Mouse (Mus musculus): ENCODE results near the gene Fnip1. TPM values are rescaled to one million over a fixed set of nuclear protein-coding genes. Genes with fewer than 3 reads are reported as not detected.
A peak's percentile ranks its signal among the peaks of the same experiment; 100 is the strongest.
"Not testable (repeated sequence)": the region's sequence is repeated elsewhere in the genome, so short reads cannot be mapped to it uniquely, and the experiment has no call there.

Gene Fnip1
- polyA plus RNA-seq (2014; fragmentation: Nextera tagmentation; extraction: Ambion mirVana), result 13.0 and 15.3 TPM in 2 replicates

DNA sequence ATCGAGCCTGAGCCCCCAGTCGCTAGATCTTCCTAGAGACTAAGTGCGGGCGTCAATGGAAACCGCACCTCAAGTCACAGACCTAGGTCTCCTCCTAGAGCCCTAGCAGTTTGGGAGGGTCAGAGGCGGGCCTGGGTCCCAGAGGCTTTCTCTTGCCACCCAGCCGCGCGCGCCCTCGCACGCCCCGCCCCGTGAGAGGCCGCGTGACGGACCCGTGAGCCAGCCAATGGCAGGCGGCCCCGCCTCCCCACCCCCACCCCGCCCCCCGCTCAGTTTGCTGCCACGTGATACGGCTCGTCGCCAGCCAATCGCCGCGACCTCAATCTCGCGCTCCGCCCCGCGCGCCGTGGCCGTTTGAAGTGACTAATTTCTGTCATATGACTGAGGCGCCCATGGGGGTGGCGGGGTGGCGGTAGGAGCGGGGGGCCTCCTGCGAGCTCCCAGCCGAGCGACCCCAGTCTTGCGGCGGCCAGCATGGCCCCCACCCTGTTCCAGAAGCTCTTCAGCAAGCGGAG, at the start of gene Fnip1:
Gene Fnip1 (plus strand): TSS at position 377 of the 515 bp plus-strand sequence.
- Histone ChIP-seq H3K4me2 (peak within 1 kb of the TSS; percentile 57), H3K9me3 (ENCODE audit: control insufficient read depth, low read length) (no peaks in the 10 kb centered on the region), H3K9ac (ENCODE audit: low read length) (peak within 1 kb of the TSS; percentile 75), H3K4me1 (ENCODE audit: control insufficient read depth, insufficient read depth, low read length) (peaks cover 7% of the 10 kb centered on the region), H3K36me3 (ENCODE audit: control insufficient read depth, insufficient read depth, low read length) (no peaks in the 10 kb centered on the region), H3K27me3 (ENCODE audit: control insufficient read depth, insufficient read depth, low read length) (no peaks in the 10 kb centered on the region), H3K27ac (ENCODE audit: low read depth, low read length) (peak within 1 kb of the TSS; percentile 37; the same call in 1 of the 2 replicates), H3K4me3 (ENCODE audit: low read depth, low read length) (peak within 1 kb of the TSS; percentile 77)
- DNase-seq (ENCODE audit: low spot score, missing footprints), result peak; percentile 98
- ATAC-seq (ENCODE audit: low FRiP score), result peak; percentile 97
- under 1% methylated on average over 40 of the region's 47 CpGs for WGBS

DNA sequence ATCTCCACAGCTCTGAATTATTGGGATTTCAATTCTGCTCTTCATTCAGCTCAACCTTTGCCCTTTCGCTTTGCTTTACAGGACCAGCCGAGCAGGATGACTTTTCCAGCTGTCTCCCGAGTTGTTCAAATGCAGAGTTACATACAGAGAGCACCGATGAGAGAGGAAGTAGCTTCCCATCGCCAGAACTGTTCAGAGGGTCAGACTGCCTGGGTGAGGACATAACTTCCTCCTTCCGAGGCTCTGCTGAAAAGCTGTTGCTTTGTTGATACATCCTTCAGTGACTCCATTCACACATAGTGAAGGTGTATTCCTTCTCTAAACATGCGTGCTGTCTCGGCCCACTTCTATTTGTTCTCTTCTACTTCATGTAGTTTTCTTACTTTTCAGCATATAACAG, 47.6 kb upstream of the Fnip1 start:
- Histone ChIP-seq H3K36me3 (ENCODE audit: control insufficient read depth, insufficient read depth, low read length) (no peaks in the 10 kb centered on the region), H3K4me2 (no peak overlapping the region), H3K9me3 (ENCODE audit: control insufficient read depth, low read length) (no peaks in the 10 kb centered on the region), H3K27ac (ENCODE audit: low read depth, low read length) (no peak overlapping the region), H3K4me3 (ENCODE audit: low read depth, low read length) (no peak overlapping the region), H3K27me3 (ENCODE audit: control insufficient read depth, insufficient read depth, low read length) (no peaks in the 10 kb centered on the region), H3K4me1 (ENCODE audit: control insufficient read depth, insufficient read depth, low read length) (no peaks in the 10 kb centered on the region), H3K9ac (ENCODE audit: low read length) (no peak overlapping the region)
- no peak for ATAC-seq (ENCODE audit: low FRiP score)
- DNase-seq (ENCODE audit: low spot score, missing footprints), result no peak
- WGBS, result 79% methylated on average over 8 of the region's 8 CpGs

DNA sequence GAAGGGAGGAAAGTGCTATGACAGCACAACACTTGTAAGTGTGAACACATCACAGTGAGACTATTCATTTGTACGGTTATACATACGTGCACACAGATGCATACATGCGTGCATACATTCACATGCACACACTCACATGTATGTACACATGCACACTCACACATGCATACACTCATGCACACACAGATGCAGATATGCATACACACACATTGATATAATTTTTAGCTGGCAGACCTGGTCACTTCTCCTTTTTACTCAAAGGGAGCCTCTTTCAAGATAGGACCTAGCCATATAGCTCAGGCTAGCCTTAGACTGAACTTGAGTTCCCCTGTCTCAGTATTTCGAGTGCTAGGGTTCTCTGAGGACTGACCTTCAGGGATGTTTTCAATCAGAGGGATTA, 46.7 kb upstream of the Fnip1 start:
- no peaks in the 10 kb centered on the region for H3K4me1 ChIP-seq (ENCODE audit: control insufficient read depth, insufficient read depth, low read length)

DNA sequence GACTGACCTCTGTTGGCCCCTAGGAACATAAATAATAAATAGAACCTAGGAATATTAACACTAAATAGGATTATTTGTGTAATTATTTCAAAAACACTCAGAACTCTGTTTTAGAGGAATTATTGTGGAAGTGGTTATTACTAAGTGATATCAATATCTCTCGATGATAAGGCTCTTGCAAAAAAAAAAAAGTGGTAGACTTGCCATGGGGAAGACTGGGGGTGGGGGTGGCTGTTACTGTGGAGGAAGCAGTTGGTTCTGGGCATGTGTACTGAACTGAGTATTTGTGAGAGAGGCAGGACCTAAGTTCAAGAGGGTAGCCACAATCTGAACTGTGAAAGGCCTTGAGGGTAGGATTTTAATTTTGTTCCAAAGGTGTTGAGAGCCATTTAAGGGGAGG, 41.3 kb upstream of the Fnip1 start:
- Histone ChIP-seq H3K27me3 (ENCODE audit: control insufficient read depth, insufficient read depth, low read length) (no peaks in the 10 kb centered on the region), H3K36me3 (ENCODE audit: control insufficient read depth, insufficient read depth, low read length) (no peaks in the 10 kb centered on the region), H3K9ac (ENCODE audit: low read length) (no peak overlapping the region), H3K9me3 (ENCODE audit: control insufficient read depth, low read length) (no peaks in the 10 kb centered on the region), H3K4me1 (ENCODE audit: control insufficient read depth, insufficient read depth, low read length) (no peaks in the 10 kb centered on the region), H3K4me2 (no peak overlapping the region), H3K4me3 (ENCODE audit: low read depth, low read length) (no peak overlapping the region), H3K27ac (ENCODE audit: low read depth, low read length) (no peak overlapping the region)
- 81% methylated on average over 1 of the region's 1 CpGs for WGBS
- ATAC-seq (ENCODE audit: low FRiP score), result no peak
- no peak for DNase-seq (ENCODE audit: low spot score, missing footprints)

More for the DNA sequence above, 46.7 kb upstream of the Fnip1 start:
- no peaks in the 10 kb centered on the region for H3K27me3 ChIP-seq (ENCODE audit: control insufficient read depth, insufficient read depth, low read length)
- H3K36me3 ChIP-seq (ENCODE audit: control insufficient read depth, insufficient read depth, low read length), result no peaks in the 10 kb centered on the region
- DNase-seq (ENCODE audit: low spot score, missing footprints), result no peak
- H3K9ac ChIP-seq (ENCODE audit: low read length), result no peak overlapping the region
- ATAC-seq (ENCODE audit: low FRiP score), result no peak
- H3K9me3 ChIP-seq (ENCODE audit: control insufficient read depth, low read length), result no peaks in the 10 kb centered on the region
- no peak overlapping the region for H3K4me3 ChIP-seq (ENCODE audit: low read depth, low read length)
- H3K4me2 ChIP-seq, result no peak overlapping the region
- 87% methylated on average over 4 of the region's 4 CpGs for WGBS
- H3K27ac ChIP-seq (ENCODE audit: low read depth, low read length), result no peak overlapping the region

DNA sequence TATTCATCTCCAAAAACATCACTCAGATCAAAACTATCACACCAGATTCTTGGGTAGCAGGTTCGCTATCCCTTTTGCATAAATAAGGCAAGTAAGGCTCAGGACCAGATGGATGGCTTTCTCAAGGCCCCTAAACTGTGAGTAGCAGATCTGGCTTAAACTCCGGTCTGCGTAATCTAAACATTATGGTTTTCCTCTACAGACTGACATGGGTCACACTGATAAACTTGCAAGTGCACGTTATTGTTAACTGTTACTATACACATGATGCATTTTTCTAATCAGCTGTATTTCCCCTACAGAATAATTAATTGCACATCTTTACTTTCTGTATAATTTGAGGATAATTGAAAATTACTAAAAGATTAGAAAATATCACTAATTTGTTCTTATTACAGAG, 39.9 kb upstream of the Fnip1 start:
- H3K4me2 ChIP-seq, result no peak overlapping the region
- H3K4me3 ChIP-seq (ENCODE audit: low read depth, low read length), result no peak overlapping the region
- DNase-seq (ENCODE audit: low spot score, missing footprints) (no peak), ATAC-seq (ENCODE audit: low FRiP score) (no peak)
- H3K9ac ChIP-seq (ENCODE audit: low read length), result no peak overlapping the region
- WGBS, result 87% methylated on average over 4 of the region's 4 CpGs
- H3K27me3 ChIP-seq (ENCODE audit: control insufficient read depth, insufficient read depth, low read length), result no peaks in the 10 kb centered on the region
- no peaks in the 10 kb centered on the region for H3K36me3 ChIP-seq (ENCODE audit: control insufficient read depth, insufficient read depth, low read length)
- H3K4me1 ChIP-seq (ENCODE audit: control insufficient read depth, insufficient read depth, low read length), result no peaks in the 10 kb centered on the region
- H3K27ac ChIP-seq (ENCODE audit: low read depth, low read length), result no peak overlapping the region
- no peaks in the 10 kb centered on the region for H3K9me3 ChIP-seq (ENCODE audit: control insufficient read depth, low read length)

DNA sequence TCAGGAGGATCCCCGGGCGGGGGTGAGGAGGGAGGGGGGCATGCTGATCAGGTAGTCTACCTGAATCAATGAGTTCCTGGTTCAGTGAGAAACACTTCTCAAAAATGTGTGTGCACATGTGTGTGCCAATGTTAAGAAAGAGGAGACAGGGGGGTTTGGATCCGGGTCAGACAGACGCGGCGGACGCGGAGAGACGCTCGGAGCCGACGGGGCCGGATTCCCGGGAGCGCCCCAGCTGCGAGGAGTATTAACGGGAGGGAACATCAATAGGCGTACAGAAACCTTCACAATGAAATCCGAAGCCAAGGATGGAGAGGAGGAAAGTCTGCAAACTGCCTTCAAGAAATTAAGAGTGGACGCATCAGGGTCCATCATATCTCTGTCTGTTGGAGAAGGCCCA, 37.2 kb upstream of the Fnip1 start:
- not testable (repeated sequence) for H3K4me3 ChIP-seq (ENCODE audit: low read depth, low read length); H3K27ac ChIP-seq (ENCODE audit: low read depth, low read length); H3K4me1 ChIP-seq (ENCODE audit: control insufficient read depth, insufficient read depth, low read length); DNase-seq (ENCODE audit: low spot score, missing footprints); H3K27me3 ChIP-seq (ENCODE audit: control insufficient read depth, insufficient read depth, low read length); H3K4me2 ChIP-seq; H3K36me3 ChIP-seq (ENCODE audit: control insufficient read depth, insufficient read depth, low read length); H3K9ac ChIP-seq (ENCODE audit: low read length); H3K9me3 ChIP-seq (ENCODE audit: control insufficient read depth, low read length); ATAC-seq (ENCODE audit: low FRiP score)
- WGBS, result 95% methylated on average over 20 of the region's 20 CpGs

DNA sequence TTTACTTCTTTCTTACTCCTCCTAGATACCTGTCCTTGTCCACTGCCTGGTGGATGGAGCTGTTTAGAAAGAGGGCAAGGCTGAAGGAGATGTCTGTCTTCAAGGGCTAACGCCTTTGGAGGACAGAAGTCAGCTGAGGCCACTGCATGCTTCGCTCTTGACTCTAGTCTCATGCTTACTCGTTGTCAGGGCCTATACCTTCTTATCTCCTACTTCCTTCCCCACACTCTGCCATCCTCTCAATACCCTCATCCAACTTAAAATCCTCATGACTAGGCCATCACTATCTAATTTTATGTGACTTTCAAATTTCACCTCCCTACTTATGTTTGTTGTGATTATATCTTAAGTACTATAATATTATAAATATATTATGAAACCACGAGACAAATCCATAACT, 33.1 kb upstream of the Fnip1 start:
- no peaks in the 10 kb centered on the region for H3K36me3 ChIP-seq (ENCODE audit: control insufficient read depth, insufficient read depth, low read length)
- DNase-seq (ENCODE audit: low spot score, missing footprints) (no peak), ATAC-seq (ENCODE audit: low FRiP score) (no peak)
- no peaks in the 10 kb centered on the region for H3K4me1 ChIP-seq (ENCODE audit: control insufficient read depth, insufficient read depth, low read length)
- no peak overlapping the region for H3K27ac ChIP-seq (ENCODE audit: low read depth, low read length)
- no peaks in the 10 kb centered on the region for H3K9me3 ChIP-seq (ENCODE audit: control insufficient read depth, low read length)
- H3K9ac ChIP-seq (ENCODE audit: low read length), result no peak overlapping the region
- WGBS, result 85% methylated on average over 4 of the region's 4 CpGs
- H3K4me2 ChIP-seq, result no peak overlapping the region
- no peak overlapping the region for H3K4me3 ChIP-seq (ENCODE audit: low read depth, low read length)
- H3K27me3 ChIP-seq (ENCODE audit: control insufficient read depth, insufficient read depth, low read length), result no peaks in the 10 kb centered on the region

DNA sequence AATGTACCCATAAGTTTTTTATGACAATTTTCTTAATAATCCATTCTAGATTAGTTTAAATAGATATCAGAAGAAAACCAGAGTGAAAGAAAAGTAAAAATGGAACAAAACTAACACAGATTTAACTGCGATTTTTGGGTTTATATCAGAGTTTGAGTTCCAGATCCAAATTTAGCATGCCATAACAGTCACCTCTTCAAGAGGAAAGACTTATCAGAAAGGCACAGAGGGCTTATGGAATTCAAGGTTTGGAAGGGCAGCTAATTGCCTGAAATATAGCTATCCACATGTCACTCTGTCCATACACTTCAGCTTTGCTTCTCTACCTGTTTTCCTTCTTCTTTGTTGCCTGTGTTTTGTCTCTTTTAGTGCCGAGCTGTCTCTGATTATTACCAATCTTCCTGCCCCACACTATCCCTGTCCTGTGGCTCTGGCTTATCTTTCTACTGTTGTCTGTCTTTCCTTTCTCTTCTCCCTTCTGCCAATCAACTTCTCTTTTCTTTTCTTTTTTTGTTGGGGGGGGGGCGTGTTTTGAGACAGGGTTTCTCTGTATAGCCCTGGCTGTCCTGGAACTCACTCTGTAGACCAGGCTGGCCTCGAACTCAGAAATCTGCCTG, 31.0 kb upstream of the Fnip1 start:
- ATAC-seq (ENCODE audit: low FRiP score) (no peak), DNase-seq (ENCODE audit: low spot score, missing footprints) (no peak)
- no peak overlapping the region for H3K27ac ChIP-seq (ENCODE audit: low read depth, low read length)
- H3K4me1 ChIP-seq (ENCODE audit: control insufficient read depth, insufficient read depth, low read length), result no peaks in the 10 kb centered on the region
- 87% methylated on average over 4 of the region's 4 CpGs for WGBS
- H3K9me3 ChIP-seq (ENCODE audit: control insufficient read depth, low read length), result no peaks in the 10 kb centered on the region
- no peaks in the 10 kb centered on the region for H3K36me3 ChIP-seq (ENCODE audit: control insufficient read depth, insufficient read depth, low read length)
- no peak overlapping the region for H3K4me2 ChIP-seq
- no peak overlapping the region for H3K9ac ChIP-seq (ENCODE audit: low read length)
- H3K4me3 ChIP-seq (ENCODE audit: low read depth, low read length), result no peak overlapping the region
- no peaks in the 10 kb centered on the region for H3K27me3 ChIP-seq (ENCODE audit: control insufficient read depth, insufficient read depth, low read length)

DNA sequence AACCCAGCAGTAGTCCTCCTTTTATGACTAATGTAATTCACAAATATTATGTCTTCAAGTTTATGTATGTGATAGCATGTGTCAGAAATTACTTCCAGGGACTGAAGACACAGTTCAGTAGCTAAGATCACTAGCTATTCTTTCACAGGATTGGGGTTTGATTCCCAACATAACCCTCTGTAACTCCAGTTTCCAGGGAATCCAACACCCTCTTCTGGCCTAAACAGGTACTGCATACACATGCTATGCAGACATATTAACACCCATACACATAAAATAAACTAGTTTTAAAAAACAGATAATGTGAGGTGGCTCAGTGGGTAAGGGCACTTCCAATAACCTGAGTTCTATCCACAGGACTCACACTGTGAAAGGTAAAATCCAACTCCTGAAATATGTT, 27.4 kb upstream of the Fnip1 start:
- H3K36me3 ChIP-seq (ENCODE audit: control insufficient read depth, insufficient read depth, low read length), result no peaks in the 10 kb centered on the region
- no peak overlapping the region for H3K4me2 ChIP-seq
- no peaks in the 10 kb centered on the region for H3K27me3 ChIP-seq (ENCODE audit: control insufficient read depth, insufficient read depth, low read length)
- no peak overlapping the region for H3K9ac ChIP-seq (ENCODE audit: low read length)
- DNase-seq (ENCODE audit: low spot score, missing footprints) (peak; percentile 84), ATAC-seq (ENCODE audit: low FRiP score) (no peak)
- no peak overlapping the region for H3K27ac ChIP-seq (ENCODE audit: low read depth, low read length)
- no peaks in the 10 kb centered on the region for H3K9me3 ChIP-seq (ENCODE audit: control insufficient read depth, low read length)
- no peaks in the 10 kb centered on the region; the same call in 1 of the 2 replicates for H3K4me1 ChIP-seq (ENCODE audit: control insufficient read depth, insufficient read depth, low read length)
- H3K4me3 ChIP-seq (ENCODE audit: low read depth, low read length), result no peak overlapping the region
